Mouse (Mus musculus) limb, embryonic 14.5 days (tissue): ENCODE data around the gene Cd22. TPM values are rescaled to one million over a fixed set of nuclear protein-coding genes. Genes with fewer than 3 reads are reported as not detected.

Source experiments
- ATAC-seq: fragments of 200-750 bp; cut with Nextera tagmentation; 2 replicates; pipeline ENCODE4 v1.8.0; 2017; ENCODE audit warnings: low read depth, moderate number of reproducible peaks, moderate TSS enrichment; ENCODE audit not compliant: low FRiP score
- DNase-seq: peaks from one replicate; pipeline ENCODE4 v3.0.0-alpha.2; 2015; ENCODE audit warnings: low spot score
- H3K27ac ChIP-seq: fragments of 300-500 bp; sonication (generic); replicated peaks from 2 replicates; pipeline ENCODE4 v1.5.1; 2014; ENCODE audit warnings: low read depth, mild to moderate bottlenecking, low read length, moderate library complexity, mixed read lengths
- H3K27me3 ChIP-seq: fragments of 300-500 bp; sonication (generic); 2 replicates; pipeline ENCODE4 v1.6.1; 2014; ENCODE audit warnings: low read length, mixed read lengths; ENCODE audit not compliant: control insufficient read depth, insufficient read depth
- H3K36me3 ChIP-seq: fragments of 300-500 bp; sonication (generic); 2 replicates; pipeline ENCODE4 v1.6.1; 2014; ENCODE audit warnings: mild to moderate bottlenecking, low read length, moderate library complexity, mixed read lengths; ENCODE audit not compliant: control insufficient read depth, insufficient read depth
- H3K4me1 ChIP-seq: fragments of 300-500 bp; sonication (generic); 2 replicates; pipeline ENCODE4 v1.6.1; 2014; ENCODE audit warnings: antibody characterized with exemption, low read length, mixed read lengths; ENCODE audit not compliant: control insufficient read depth, insufficient read depth
- H3K4me2 ChIP-seq: fragments of 300-500 bp; sonication (generic); replicated peaks from 2 replicates; pipeline ENCODE4 v1.6.1; 2014; ENCODE audit warnings: low read depth, mild to moderate bottlenecking, low read length, moderate library complexity; ENCODE audit not compliant: severe bottlenecking
- H3K4me3 ChIP-seq: fragments of 300-500 bp; sonication (generic); replicated peaks from 2 replicates; pipeline ENCODE4 v1.5.1; 2014; ENCODE audit warnings: low read length
- H3K9ac ChIP-seq: fragments of 300-500 bp; sonication (generic); 2 replicates; pipeline ENCODE4 v1.6.1; 2014; ENCODE audit warnings: mild to moderate bottlenecking, low read depth, low read length, moderate library complexity; ENCODE audit not compliant: severe bottlenecking
- H3K9me3 ChIP-seq: fragments of 300-500 bp; sonication (generic); 2 replicates; pipeline ENCODE4 v1.6.1; 2016; ENCODE audit warnings: low read length; ENCODE audit not compliant: control insufficient read depth
- POLR2A ChIP-seq: fragments of 200-500 bp; IDR thresholded peaks from 2 replicates; pipeline ENCODE4 v1.8.0; 2012; ENCODE audit warnings: inconsistent platforms, mild to moderate bottlenecking, moderate library complexity, borderline replicate concordance; ENCODE audit not compliant: insufficient read depth, insufficient read length; ENCODE audit errors: extremely low read depth
- WGBS: fragments of 180-500 bp; shearing (Covaris S2); extraction: QIAGEN DNeasy Blood & Tissue Kit; methylation state at CpG from one replicate; pipeline ENCODE4 v1.1.7; 2014; 5-methylcytosine and 5-hydroxymethylcytosine counted together
- polyA plus RNA-seq, 2 experiments: library from polyadenylated mRNA; depleted of rRNA in 1 of 2; stranded (reverse) in 1 of 2; unstranded in 1 of 2; fragments of >200 nt; fragmentation: Nextera tagmentation in 1 of 2; extraction: Ambion mirVana in 1 of 2; gene quantifications; 2 replicates each; pipeline versions ENCODE4 v1.2.1 to v1.2.3; 2012 to 2014

The Cd22 gene
- polyA plus RNA-seq, 2 experiments: 0.10 to 0.11 TPM

DNA sequence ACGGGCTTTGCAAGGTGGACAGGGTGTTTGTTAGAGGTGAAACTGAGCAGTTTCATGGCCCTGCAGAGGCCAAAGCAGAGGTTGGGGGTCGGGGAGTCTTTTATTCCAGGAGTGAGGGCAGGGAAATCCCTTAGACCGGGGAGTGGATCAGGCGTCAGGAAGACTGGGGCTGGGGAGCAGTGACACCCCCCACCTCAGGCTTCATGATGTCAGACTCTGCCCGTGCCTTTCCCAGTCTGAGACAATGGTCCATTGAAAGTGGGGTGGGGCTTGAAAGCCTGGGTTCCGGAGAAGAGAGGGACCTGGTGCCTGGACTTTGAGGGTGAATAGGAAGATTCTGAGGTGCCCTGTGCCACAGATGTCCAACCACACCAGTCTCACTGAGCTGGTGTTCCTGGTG is 36.6 kb upstream of the Cd22 start:
- no peak for TF ChIP-seq POLR2A
- Histone ChIP-seq H3K4me1 (no peaks in the 10 kb centered on the region), H3K9ac (no peak overlapping the region), H3K4me3 (no peak overlapping the region), H3K9me3 (no peaks in the 10 kb centered on the region), H3K27ac (no peak overlapping the region), H3K36me3 (no peaks in the 10 kb centered on the region), H3K4me2 (no peak overlapping the region), H3K27me3 (no peaks in the 10 kb centered on the region)
- DNase-seq (no peak), ATAC-seq (no peak)
- WGBS: 37% methylated on average over 6 of the region's 6 CpGs

DNA sequence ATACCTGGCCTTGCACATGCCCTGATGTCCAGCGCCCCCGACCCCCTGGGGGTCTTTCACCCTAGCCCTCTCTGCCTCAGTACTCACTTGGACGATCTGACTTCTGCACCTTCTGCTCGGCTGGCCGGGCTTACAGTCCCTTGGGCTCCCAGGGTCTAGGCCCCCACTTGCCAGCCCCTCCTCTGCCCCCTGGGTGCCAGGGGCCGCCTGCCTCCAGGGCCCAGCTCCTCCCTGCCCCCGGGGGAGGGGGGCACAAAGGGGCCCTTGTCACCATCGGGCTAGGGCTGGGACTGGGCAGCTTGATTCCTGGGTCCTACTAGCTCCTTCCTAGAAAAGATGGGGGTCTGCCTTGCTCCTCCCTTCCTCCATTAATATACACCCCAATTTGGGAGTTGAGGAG is 34.6 kb upstream of the Cd22 start, which contains the start of gene Mag:
Mag (minus strand) TSS at position 142 of the 400 bp plus-strand sequence.
- TF ChIP-seq POLR2A: no peak
- 85% methylated on average over 7 of the region's 8 CpGs for WGBS
- no peak within 1 kb of the TSS for H3K4me2 ChIP-seq
- ATAC-seq (no peak), DNase-seq (no peak)
- no peaks in the 10 kb centered on the region for H3K9me3 ChIP-seq
- no peak within 1 kb of the TSS for H3K9ac ChIP-seq
- no peak within 1 kb of the TSS for H3K27ac ChIP-seq
- H3K27me3 ChIP-seq: no peaks in the 10 kb centered on the region
- H3K4me1 ChIP-seq: no peaks in the 10 kb centered on the region
- no peak within 1 kb of the TSS for H3K4me3 ChIP-seq
- H3K36me3 ChIP-seq: no peaks in the 10 kb centered on the region

DNA sequence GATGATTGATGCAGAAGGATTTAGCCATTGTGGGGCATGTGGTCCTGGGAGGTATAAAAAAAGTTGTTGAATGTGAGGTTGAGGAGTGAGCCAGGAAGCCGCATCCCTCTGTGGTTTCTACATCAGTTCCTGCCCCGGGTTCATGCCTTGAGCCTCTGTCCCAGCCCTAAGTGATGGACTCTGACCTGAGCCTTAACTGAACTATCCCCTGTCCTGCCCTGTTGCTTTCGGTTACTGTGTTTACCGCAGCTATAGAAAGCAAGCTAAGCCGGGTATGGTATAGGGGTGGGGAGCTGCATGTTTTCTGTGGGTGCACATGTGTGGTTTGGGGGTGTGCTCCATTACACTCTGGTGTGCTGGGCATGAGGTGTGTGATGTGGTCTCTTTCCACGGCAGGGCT is 29.6 kb upstream of the Cd22 start:
- TF ChIP-seq POLR2A: no peak

DNA sequence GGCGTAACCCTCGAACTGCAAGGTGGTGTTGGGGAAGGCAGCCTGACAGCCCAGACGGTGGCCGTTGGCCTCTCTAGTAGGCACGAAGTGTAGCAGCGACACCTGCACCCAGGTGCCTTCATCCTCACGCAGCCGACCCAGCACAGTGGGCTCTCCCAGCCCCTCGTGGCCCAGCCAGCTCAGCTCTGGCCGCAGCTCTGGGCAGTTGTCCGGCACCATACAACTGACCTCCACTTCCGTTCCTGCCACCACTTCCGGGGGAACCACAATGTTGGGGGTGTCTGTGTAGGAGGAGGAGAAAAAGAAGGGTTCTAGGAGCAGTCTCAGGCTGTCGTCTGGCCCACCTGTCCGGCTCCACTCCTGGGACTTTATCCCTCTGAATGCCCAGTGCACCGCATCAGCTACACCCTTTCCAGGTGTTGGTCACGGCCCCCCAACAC is 28.9 kb upstream of the Cd22 start:
- WGBS: 19% methylated on average over 14 of the region's 17 CpGs
- Histone ChIP-seq H3K4me2 (peak overlapping the region; percentile 55), H3K27me3 (no peaks in the 10 kb centered on the region), H3K4me3 (peak overlapping the region; percentile 22; the same call in 1 of the 2 replicates), H3K27ac (no peak overlapping the region), H3K9me3 (no peaks in the 10 kb centered on the region), H3K4me1 (no peaks in the 10 kb centered on the region), H3K36me3 (no peaks in the 10 kb centered on the region), H3K9ac (0 out of 2 replicates have a peak overlapping the region, but pooled peaks have one; percentile 28)
- ATAC-seq: no peak
- DNase-seq: no peak
- no peak for TF ChIP-seq POLR2A

More for the DNA sequence above, 29.6 kb upstream of the Cd22 start:
- no peaks in the 10 kb centered on the region for H3K9me3 ChIP-seq
- no peaks in the 10 kb centered on the region for H3K27me3 ChIP-seq
- no peaks in the 10 kb centered on the region for H3K4me1 ChIP-seq
- no peak overlapping the region for H3K9ac ChIP-seq
- no peak overlapping the region for H3K27ac ChIP-seq
- H3K4me2 ChIP-seq: no peak overlapping the region
- 72% methylated on average over 6 of the region's 6 CpGs for WGBS
- H3K4me3 ChIP-seq: no peak overlapping the region
- no peaks in the 10 kb centered on the region for H3K36me3 ChIP-seq
- no peak for DNase-seq
- no peak for ATAC-seq

DNA sequence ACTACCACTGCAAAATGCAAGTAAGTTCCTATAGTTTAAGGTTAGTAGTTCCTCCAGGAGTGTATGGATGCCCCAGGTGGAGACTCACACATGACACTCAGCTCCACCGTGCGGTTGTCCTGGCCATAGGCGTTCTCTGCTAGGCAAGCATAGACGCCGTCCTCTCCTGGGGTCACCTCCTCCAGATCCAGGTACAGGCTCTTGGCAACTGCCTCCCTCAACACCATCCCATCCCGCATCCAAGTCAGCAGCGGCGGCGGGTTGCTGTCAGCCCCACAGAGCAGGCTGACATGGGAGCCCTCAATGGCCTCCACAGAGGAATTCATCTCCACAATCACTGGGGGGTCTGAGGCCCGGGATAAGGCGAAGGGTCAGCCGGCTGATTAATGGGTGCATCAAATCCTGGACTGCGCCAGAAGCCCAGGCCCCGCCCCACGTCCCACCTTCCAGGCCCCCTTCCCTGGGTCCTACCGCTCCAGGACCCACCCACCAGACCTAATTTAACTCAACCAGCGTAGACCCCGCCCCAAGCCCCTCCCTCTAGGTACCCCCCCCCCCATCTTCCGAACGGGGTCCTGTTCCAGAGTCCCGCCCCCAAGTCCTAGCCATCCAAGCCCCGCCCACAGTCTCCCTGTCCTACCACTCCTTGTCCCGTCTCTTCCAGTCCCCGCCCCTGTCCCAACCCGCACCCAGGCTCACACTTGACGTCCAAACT is 28.3 kb upstream of the Cd22 start:
- no peaks in the 10 kb centered on the region for H3K4me1 ChIP-seq
- under 1% methylated on average over 24 of the region's 26 CpGs for WGBS
- H3K27me3 ChIP-seq: no peaks in the 10 kb centered on the region
- no peak overlapping the region for H3K27ac ChIP-seq
- H3K9me3 ChIP-seq: no peaks in the 10 kb centered on the region
- peak overlapping the region; percentile 22 for H3K4me3 ChIP-seq
- peak overlapping the region; percentile 55 for H3K4me2 ChIP-seq
- peak; percentile 52 for DNase-seq
- H3K9ac ChIP-seq: peak overlapping the region; percentile 28
- ATAC-seq: peak; percentile 68
- H3K36me3 ChIP-seq: no peaks in the 10 kb centered on the region
- no peak for TF ChIP-seq POLR2A
